In the genomic region with DNA sequence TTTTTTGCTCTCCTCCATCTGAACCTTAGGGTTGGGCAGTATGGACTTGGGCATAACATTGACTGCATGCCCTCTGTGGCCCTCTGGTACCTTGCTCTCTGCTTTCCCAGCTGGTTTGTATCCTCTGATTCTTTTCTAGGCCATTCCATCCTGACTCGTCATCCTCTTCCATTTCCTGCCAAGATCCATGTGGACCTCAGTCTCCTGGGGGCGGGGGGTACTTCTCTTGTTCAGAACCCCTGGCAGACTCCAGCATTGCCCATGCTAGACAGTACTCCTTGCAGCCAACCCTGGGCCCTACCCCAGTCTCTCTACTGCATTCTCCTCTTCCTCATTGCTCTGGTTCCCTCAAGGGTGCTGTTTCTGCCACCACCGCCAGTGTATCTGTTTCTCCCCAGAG, we compare ENCODE assay signal across 15 mouse cellular contexts. TPM values are rescaled to one million over a fixed set of nuclear protein-coding genes. Genes with fewer than 3 reads are reported as not detected.
"Had no signal": no experiment of that assay in that cellular context is flagged by ENCODE, and none has a peak within 500 bp of the region (broad histone marks: within the 10 kb centered on the region; RNA-seq: fewer than 3 reads in every experiment).

No protein-coding gene starts in this region.

- H3K27me3 ChIP-seq: limb, embryonic 12.5 days; midbrain, embryonic 15.5 days had no signal

- H3K4me3 ChIP-seq: limb, embryonic 12.5 days; midbrain, embryonic 15.5 days; stomach, embryonic 15.5 days had no signal

- H3K36me3 ChIP-seq: limb, embryonic 12.5 days; midbrain, embryonic 15.5 days; stomach, embryonic 15.5 days had no signal

- H3K4me1 ChIP-seq: midbrain, embryonic 15.5 days; stomach, embryonic 15.5 days had no signal

- DNase-seq: kidney, adult 8-10 months; layer of hippocampus, adult 9-11 months; layer of hippocampus, postnatal 36 days; liver; lung, adult 2 months; lung, postnatal 36 days; right cerebral cortex, postnatal 14 days; thymus, adult 2 months; thymus, postnatal 36 days had no signal

- H3K27ac ChIP-seq: kidney, postnatal 0 days; limb, embryonic 12.5 days; liver, embryonic 14.5 days; midbrain, embryonic 15.5 days; stomach, embryonic 15.5 days had no signal

- H3K9me3 ChIP-seq: limb, embryonic 12.5 days; midbrain, embryonic 15.5 days; stomach, embryonic 15.5 days had no signal

RNA-seq across cellular contexts. Expression of a gene that starts 19.8 kb away (rescaled TPM):
- total RNA-seq: megakaryocyte progenitor cell, adult 5-6 weeks had no signal
